Mouse (Mus musculus): ENCODE measurements around the gene Cyld. TPM values are rescaled to one million over a fixed set of nuclear protein-coding genes. Genes with fewer than 3 reads are reported as not detected.
"Not testable (repeated sequence)": the region's sequence is repeated elsewhere in the genome, so short reads cannot be mapped to it uniquely, and the experiment has no call there.

Gene Cyld
- total RNA-seq (2015; ENCODE audit: low replicate concordance) (5.4 and 12.1 TPM in 2 replicates), total RNA-seq (2017; ENCODE audit: low replicate concordance) (11.9 and 14.5 TPM in 2 replicates)

GRCm38 (mm10) chr8:88696721-88697641 lies at the start of gene Cyld:
Cyld (plus strand) TSS chr8:88697028.
- ATAC-seq (replicated peaks; ENCODE audit: low FRiP score, poor library complexity, severe bottlenecking): peak; percentile 98

- no peak for ATAC-seq (replicated peaks; ENCODE audit: low FRiP score, poor library complexity, severe bottlenecking)
These were observed 48.5 kb upstream of the Cyld start for GRCm38 (mm10) chr8:88648322-88648721.

GRCm38 (mm10) chr8:88650016-88650708 lies 46.7 kb upstream of the Cyld start:
- ATAC-seq (replicated peaks; ENCODE audit: low FRiP score, poor library complexity, severe bottlenecking): no peak

- ATAC-seq (replicated peaks; ENCODE audit: low FRiP score, poor library complexity, severe bottlenecking): not testable (repeated sequence)
These were observed 45.7 kb upstream of the Cyld start for GRCm38 (mm10) chr8:88651122-88651521.

- ATAC-seq (replicated peaks; ENCODE audit: low FRiP score, poor library complexity, severe bottlenecking): no peak
These were observed 41.5 kb upstream of the Cyld start for GRCm38 (mm10) chr8:88655334-88655733.

GRCm38 (mm10) chr8:88659873-88660272 lies 37.0 kb upstream of the Cyld start:
- no peak for ATAC-seq (replicated peaks; ENCODE audit: low FRiP score, poor library complexity, severe bottlenecking)

GRCm38 (mm10) chr8:88662401-88662821 lies 34.4 kb upstream of the Cyld start:
- no peak for ATAC-seq (replicated peaks; ENCODE audit: low FRiP score, poor library complexity, severe bottlenecking)

GRCm38 (mm10) chr8:88664121-88664520 lies 32.7 kb upstream of the Cyld start:
- no peak for ATAC-seq (replicated peaks; ENCODE audit: low FRiP score, poor library complexity, severe bottlenecking)

GRCm38 (mm10) chr8:88664947-88665346 lies 31.9 kb upstream of the Cyld start:
- ATAC-seq (replicated peaks; ENCODE audit: low FRiP score, poor library complexity, severe bottlenecking): no peak

GRCm38 (mm10) chr8:88666435-88666834 lies 30.4 kb upstream of the Cyld start:
- no peak for ATAC-seq (replicated peaks; ENCODE audit: low FRiP score, poor library complexity, severe bottlenecking)

- ATAC-seq (replicated peaks; ENCODE audit: low FRiP score, poor library complexity, severe bottlenecking): no peak
These were observed 28.3 kb upstream of the Cyld start for GRCm38 (mm10) chr8:88668400-88669086.

GRCm38 (mm10) chr8:88670782-88671181 lies 26.0 kb upstream of the Cyld start:
- ATAC-seq (replicated peaks; ENCODE audit: low FRiP score, poor library complexity, severe bottlenecking): no peak

GRCm38 (mm10) chr8:88671575-88671974 lies 25.3 kb upstream of the Cyld start:
- no peak for ATAC-seq (replicated peaks; ENCODE audit: low FRiP score, poor library complexity, severe bottlenecking)

GRCm38 (mm10) chr8:88673859-88674258 lies 23.0 kb upstream of the Cyld start:
- no peak for ATAC-seq (replicated peaks; ENCODE audit: low FRiP score, poor library complexity, severe bottlenecking)

- ATAC-seq (replicated peaks; ENCODE audit: low FRiP score, poor library complexity, severe bottlenecking): no peak
These were observed 21.3 kb upstream of the Cyld start for GRCm38 (mm10) chr8:88675372-88676165.

- no peak for ATAC-seq (replicated peaks; ENCODE audit: low FRiP score, poor library complexity, severe bottlenecking)
These were observed 19.8 kb upstream of the Cyld start for GRCm38 (mm10) chr8:88677071-88677470.

- ATAC-seq (replicated peaks; ENCODE audit: low FRiP score, poor library complexity, severe bottlenecking): no peak
These were observed 16.3 kb upstream of the Cyld start for GRCm38 (mm10) chr8:88680566-88680965.

- no peak for ATAC-seq (replicated peaks; ENCODE audit: low FRiP score, poor library complexity, severe bottlenecking)
These were observed 15.8 kb upstream of the Cyld start for GRCm38 (mm10) chr8:88681046-88681445.

GRCm38 (mm10) chr8:88683656-88684289 lies 13.1 kb upstream of the Cyld start:
- no peak for ATAC-seq (replicated peaks; ENCODE audit: low FRiP score, poor library complexity, severe bottlenecking)
